Mouse (Mus musculus): ENCODE measurements at regions not wholly inside any gene's neighbourhood (a gene's known extent, or its start where the extent isn't known, plus 50 kb on each side); places are given as distances from the start of the nearest gene placed in this dataset.
"Not testable (repeated sequence)": the region's sequence is repeated elsewhere in the genome, so short reads cannot be mapped to it uniquely, and the experiment has no call there.

DNA sequence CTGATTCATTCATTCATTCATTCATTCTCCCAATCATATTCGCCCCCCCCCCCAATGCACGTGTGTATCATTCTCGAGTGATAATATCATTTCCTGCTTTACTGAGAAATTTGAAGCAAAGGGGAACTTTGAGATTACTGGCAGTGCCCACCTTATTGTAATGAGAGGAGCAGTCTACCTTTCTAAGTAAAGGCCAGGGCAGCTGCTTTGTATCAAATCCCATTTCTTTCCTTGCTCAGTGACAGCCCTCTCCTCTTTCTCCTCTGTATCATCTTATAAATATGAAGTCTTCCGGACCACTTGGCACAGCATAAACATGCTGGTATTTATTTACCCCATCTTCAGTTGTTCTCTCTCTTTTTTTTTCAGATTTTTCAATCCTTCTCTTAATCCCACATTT is 139.1 kb upstream of the Tacstd2 start:
- DNase-seq (ENCODE audit: low spot score): not testable (repeated sequence)

- not testable (repeated sequence) for DNase-seq (ENCODE audit: low spot score)
These were observed 137.7 kb upstream of the Tacstd2 start for GRCm38 (mm10) chr6:67673316-67673715.

DNA sequence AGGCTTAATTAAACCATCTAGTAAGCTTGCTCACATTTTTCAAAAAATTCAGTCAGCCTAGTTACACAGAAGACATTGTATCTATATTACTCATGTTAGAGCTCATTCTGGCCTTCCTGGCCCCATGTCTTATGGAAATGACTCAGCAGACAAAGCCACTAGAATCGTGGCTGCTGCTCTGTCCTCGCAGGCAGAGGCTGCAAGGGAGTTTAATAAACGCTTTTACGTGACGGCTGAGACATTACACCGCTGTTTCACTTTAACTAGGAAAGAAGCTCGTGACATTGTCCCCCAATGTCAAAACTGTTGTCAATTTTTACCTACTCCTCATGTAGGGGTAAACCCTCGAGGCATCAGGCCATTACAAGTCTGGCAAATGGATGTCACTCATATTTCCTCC is 132.5 kb upstream of the Tacstd2 start:
- DNase-seq (ENCODE audit: low spot score): not testable (repeated sequence)

DNA sequence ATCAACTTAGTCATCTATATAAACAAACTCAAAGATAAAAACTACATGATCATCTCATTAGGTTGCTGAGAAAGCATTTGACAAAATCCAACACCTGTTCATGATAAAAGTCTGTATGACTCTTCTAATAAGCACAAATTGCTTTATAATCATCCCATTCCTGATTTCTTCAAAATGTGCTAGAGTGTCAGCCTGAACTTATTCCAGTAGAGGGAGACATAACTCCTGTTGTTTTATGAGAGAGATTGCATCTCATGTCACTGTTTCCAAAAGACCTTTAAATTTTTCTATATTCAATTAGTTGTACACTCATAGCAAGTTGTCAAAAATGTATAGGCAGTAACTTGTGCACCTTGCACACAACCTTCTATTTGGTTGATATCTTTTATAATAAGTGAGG is 96.0 kb upstream of the Tacstd2 start:
- peak; percentile 16 for DNase-seq (ENCODE audit: low spot score)

DNA sequence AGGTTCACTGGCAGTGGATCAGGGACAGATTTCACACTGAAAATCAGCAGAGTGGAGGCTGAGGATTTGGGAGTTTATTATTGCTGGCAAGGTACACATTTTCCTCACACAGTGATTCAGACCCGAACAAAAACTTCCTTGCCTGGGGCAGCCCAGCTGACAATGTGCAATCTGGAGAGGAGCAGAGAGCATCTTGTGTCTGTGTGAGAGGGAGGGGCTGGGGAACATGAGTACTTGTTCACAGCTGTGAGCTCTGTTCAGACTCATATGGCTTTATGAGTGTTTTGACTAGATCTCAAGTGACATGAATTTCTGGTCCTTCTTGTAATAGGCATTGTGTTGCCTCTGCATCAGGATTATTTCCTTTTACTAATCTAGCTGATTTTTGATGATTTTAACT is 74.8 kb upstream of the Tacstd2 start:
- DNase-seq (ENCODE audit: low spot score): peak; percentile 1

DNA sequence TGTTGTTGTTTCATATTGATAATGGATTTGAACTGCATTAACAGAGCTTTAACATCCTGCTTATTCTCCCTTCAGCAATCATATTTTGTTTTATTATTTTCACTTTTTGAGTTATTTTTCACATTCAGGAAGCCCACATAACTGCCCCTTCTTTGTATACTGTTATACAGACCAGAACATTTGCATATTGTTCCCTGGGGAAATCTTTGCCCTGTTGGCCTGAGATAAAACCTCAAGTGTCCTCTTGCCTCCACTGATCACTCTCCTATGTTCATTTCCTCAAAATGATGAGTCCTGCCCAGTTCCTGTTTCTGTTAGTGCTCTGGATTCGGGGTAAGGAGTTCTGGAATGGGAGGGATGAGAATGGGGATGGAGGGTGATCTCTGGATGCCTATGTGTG is 73.9 kb upstream of the Tacstd2 start:
- not testable (repeated sequence) for DNase-seq (ENCODE audit: low spot score)

Measured in embryo, embryonic 10.5 days (tissue).